Mouse (Mus musculus): ENCODE measurements around the gene Coa7. TPM values are rescaled to one million over a fixed set of nuclear protein-coding genes. Genes with fewer than 3 reads are reported as not detected.

Coa7 gene
- polyA plus RNA-seq, 1 experiment from 2014 or later: 53.6 TPM

DNA sequence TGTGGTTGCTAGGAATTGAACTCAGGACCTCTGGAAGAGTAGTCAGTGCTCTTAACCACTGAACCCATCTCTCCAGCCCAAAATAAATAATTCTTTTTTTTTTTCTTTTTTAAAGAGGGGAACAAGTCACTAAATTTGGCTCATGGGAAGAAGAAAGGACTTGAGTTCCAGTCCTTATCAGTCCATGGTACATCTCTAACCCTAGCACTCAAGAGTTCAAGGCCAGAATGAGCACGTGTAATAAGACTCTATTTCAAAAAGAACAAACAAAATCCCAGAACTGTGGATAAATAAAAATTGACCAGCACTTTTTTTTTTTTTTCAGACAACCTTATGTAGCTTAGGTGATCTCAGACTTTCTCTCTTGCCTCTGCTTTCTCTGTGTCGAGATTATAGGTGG, 8.8 kb downstream of the Coa7 start:
- ATAC-seq (replicated peaks; ENCODE audit: extremely low read depth, insufficient read depth, low FRiP score): no peak
- WGBS: 59% methylated on average over 2 of the region's 2 CpGs
- H3K4me1 ChIP-seq (ENCODE audit: control insufficient read depth, insufficient read depth, low read length): peaks cover 2% of the 10 kb centered on the region; the same call in 1 of the 2 replicates
- no peaks in the 10 kb centered on the region for H3K27me3 ChIP-seq (ENCODE audit: control insufficient read depth, insufficient read depth, low read length)
- peaks cover 34% of the 10 kb centered on the region for H3K36me3 ChIP-seq (ENCODE audit: control insufficient read depth, insufficient read depth)
- no peak overlapping the region for H3K4me3 ChIP-seq (ENCODE audit: low read length)
- H3K4me2 ChIP-seq (ENCODE audit: low read depth, low read length): no peak overlapping the region
- H3K27ac ChIP-seq (ENCODE audit: low read length): no peak overlapping the region
- no peaks in the 10 kb centered on the region for H3K9me3 ChIP-seq (replicated peaks; ENCODE audit: control insufficient read depth, low read length)
- H3K9ac ChIP-seq (ENCODE audit: low read length): no peak overlapping the region

DNA sequence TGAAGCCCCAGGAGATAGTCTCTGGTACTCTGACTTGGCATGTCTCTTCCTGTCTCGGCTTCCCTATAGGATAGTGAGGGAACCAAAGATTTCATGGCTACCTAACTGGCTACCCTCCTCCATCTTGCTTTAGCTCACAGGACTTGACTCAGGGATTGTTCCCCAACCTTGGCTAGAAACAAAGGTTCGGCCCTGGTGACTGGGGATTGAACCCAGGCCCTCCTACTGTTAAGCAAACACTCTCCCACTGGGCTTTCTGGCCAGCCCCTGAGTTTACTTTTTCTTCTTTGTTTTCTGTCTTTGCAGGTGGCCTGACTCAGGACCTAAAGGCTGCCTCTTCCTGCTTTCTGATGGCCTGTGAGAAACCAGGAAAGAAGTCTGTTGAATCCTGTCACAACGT, 9.9 kb downstream of the Coa7 start:
- Histone ChIP-seq H3K27me3 (ENCODE audit: control insufficient read depth, insufficient read depth, low read length) (no peaks in the 10 kb centered on the region), H3K36me3 (ENCODE audit: control insufficient read depth, insufficient read depth) (peaks cover 31% of the 10 kb centered on the region), H3K4me1 (ENCODE audit: control insufficient read depth, insufficient read depth, low read length) (no peaks in the 10 kb centered on the region), H3K9ac (ENCODE audit: low read length) (no peak overlapping the region), H3K4me3 (ENCODE audit: low read length) (no peak overlapping the region), H3K9me3 (replicated peaks; ENCODE audit: control insufficient read depth, low read length) (no peaks in the 10 kb centered on the region), H3K4me2 (ENCODE audit: low read depth, low read length) (no peak overlapping the region), H3K27ac (ENCODE audit: low read length) (no peak overlapping the region)
- WGBS: 52% methylated on average over 3 of the region's 3 CpGs
- no peak for ATAC-seq (replicated peaks; ENCODE audit: extremely low read depth, insufficient read depth, low FRiP score)

DNA sequence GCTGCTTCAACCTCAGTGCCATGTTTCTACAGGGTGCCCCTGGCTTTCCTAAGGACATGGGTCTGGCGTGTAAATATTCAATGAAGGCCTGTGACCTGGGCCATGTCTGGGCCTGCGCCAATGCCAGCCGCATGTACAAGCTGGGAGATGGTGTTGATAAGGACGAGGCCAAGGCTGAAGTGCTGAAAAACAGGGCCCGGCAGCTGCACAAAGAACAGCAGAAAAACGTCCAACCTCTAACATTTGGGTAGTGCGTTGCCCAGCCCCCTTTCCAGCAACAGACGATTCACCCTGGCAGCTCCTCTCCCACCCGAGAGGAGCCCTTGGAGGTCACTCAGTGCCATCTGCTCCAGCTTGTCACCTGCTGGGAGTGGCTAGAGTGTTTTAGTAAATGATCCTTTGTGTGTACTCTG, 10.4 kb downstream of the Coa7 start:
- no peak overlapping the region for H3K4me2 ChIP-seq (ENCODE audit: low read depth, low read length)
- WGBS: 55% methylated on average over 9 of the region's 9 CpGs
- peaks cover 27% of the 10 kb centered on the region for H3K36me3 ChIP-seq (ENCODE audit: control insufficient read depth, insufficient read depth)
- H3K4me1 ChIP-seq (ENCODE audit: control insufficient read depth, insufficient read depth, low read length): no peaks in the 10 kb centered on the region
- no peak for ATAC-seq (replicated peaks; ENCODE audit: extremely low read depth, insufficient read depth, low FRiP score)
- no peak overlapping the region for H3K4me3 ChIP-seq (ENCODE audit: low read length)
- H3K27me3 ChIP-seq (ENCODE audit: control insufficient read depth, insufficient read depth, low read length): no peaks in the 10 kb centered on the region
- H3K9ac ChIP-seq (ENCODE audit: low read length): no peak overlapping the region
- H3K27ac ChIP-seq (ENCODE audit: low read length): no peak overlapping the region
- no peaks in the 10 kb centered on the region for H3K9me3 ChIP-seq (replicated peaks; ENCODE audit: control insufficient read depth, low read length)

DNA sequence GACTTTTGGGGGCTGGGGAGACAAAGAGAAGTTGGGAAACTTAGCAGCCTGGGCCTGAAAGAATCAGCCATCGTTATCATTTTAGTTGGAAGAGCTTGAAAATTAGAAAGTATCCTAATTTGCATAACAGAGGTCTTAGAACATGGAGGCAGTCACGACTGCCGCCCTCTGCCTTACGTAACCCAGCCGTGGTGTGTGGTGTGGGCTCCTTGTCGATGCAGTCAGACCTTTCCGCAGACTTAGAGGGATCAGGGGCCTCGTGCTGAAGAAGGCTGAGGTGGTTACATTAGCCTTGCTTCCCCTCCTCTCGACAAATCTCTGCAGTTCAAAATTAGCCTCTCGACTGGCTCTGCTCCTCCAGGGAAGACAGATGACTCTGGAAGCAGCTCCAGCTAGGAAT, 10.9 kb downstream of the Coa7 start:
- no peak overlapping the region for H3K4me3 ChIP-seq (ENCODE audit: low read length)
- no peak overlapping the region for H3K9ac ChIP-seq (ENCODE audit: low read length)
- no peaks in the 10 kb centered on the region for H3K9me3 ChIP-seq (replicated peaks; ENCODE audit: control insufficient read depth, low read length)
- H3K27ac ChIP-seq (ENCODE audit: low read length): no peak overlapping the region
- H3K4me2 ChIP-seq (ENCODE audit: low read depth, low read length): no peak overlapping the region
- no peak for ATAC-seq (replicated peaks; ENCODE audit: extremely low read depth, insufficient read depth, low FRiP score)
- no peaks in the 10 kb centered on the region for H3K4me1 ChIP-seq (ENCODE audit: control insufficient read depth, insufficient read depth, low read length)
- WGBS: 60% methylated on average over 10 of the region's 10 CpGs
- H3K27me3 ChIP-seq (ENCODE audit: control insufficient read depth, insufficient read depth, low read length): no peaks in the 10 kb centered on the region
- H3K36me3 ChIP-seq (ENCODE audit: control insufficient read depth, insufficient read depth): peaks cover 27% of the 10 kb centered on the region

DNA sequence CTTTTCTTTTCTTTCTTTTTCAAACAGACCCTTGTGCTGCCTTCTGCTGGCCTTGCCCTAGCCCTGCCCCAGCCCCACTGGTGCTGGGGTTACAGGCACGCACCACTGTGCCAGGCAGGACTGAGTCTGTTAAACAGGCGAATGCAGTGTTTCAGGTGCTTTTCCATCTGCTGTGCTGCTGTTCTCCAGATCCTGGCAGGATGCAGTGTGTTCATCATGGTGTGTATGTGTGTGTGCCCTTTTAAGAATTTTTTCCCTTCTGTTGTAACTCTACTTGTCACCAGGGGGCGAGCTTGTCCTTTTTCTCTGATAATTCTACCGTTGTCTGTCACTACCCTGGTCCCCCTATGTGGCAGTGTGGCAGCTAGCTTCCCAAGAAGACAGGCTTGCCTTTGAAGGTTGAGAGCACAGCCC, 11.3 kb downstream of the Coa7 start:
- Histone ChIP-seq H3K9me3 (replicated peaks; ENCODE audit: control insufficient read depth, low read length) (no peaks in the 10 kb centered on the region), H3K36me3 (ENCODE audit: control insufficient read depth, insufficient read depth) (peaks cover 27% of the 10 kb centered on the region), H3K27me3 (ENCODE audit: control insufficient read depth, insufficient read depth, low read length) (no peaks in the 10 kb centered on the region), H3K4me2 (ENCODE audit: low read depth, low read length) (no peak overlapping the region), H3K9ac (ENCODE audit: low read length) (no peak overlapping the region), H3K27ac (ENCODE audit: low read length) (no peak overlapping the region), H3K4me3 (ENCODE audit: low read length) (no peak overlapping the region), H3K4me1 (ENCODE audit: control insufficient read depth, insufficient read depth, low read length) (0 out of 2 replicates have a peak, but pooled peaks cover under 1% of the 10 kb centered on the region)
- 28% methylated on average over 4 of the region's 4 CpGs for WGBS
- ATAC-seq (replicated peaks; ENCODE audit: extremely low read depth, insufficient read depth, low FRiP score): peak; percentile 66

- no peak for ATAC-seq (replicated peaks; ENCODE audit: extremely low read depth, insufficient read depth, low FRiP score)
- H3K9ac ChIP-seq (ENCODE audit: low read length): no peak overlapping the region
- 49% methylated on average over 7 of the region's 7 CpGs for WGBS
- peak overlapping the region; percentile 57 for H3K27ac ChIP-seq (ENCODE audit: low read length)
- H3K4me3 ChIP-seq (ENCODE audit: low read length): no peak overlapping the region
- H3K4me1 ChIP-seq (ENCODE audit: control insufficient read depth, insufficient read depth, low read length): peaks cover 15% of the 10 kb centered on the region
- no peaks in the 10 kb centered on the region for H3K27me3 ChIP-seq (ENCODE audit: control insufficient read depth, insufficient read depth, low read length)
- H3K4me2 ChIP-seq (ENCODE audit: low read depth, low read length): no peak overlapping the region
- no peaks in the 10 kb centered on the region for H3K9me3 ChIP-seq (replicated peaks; ENCODE audit: control insufficient read depth, low read length)
- H3K36me3 ChIP-seq (ENCODE audit: control insufficient read depth, insufficient read depth): peaks cover 2% of the 10 kb centered on the region; the same call in 1 of the 2 replicates
These were observed 16.7 kb downstream of the Coa7 start for GRCm38 (mm10) chr4:108344631-108345083.

DNA sequence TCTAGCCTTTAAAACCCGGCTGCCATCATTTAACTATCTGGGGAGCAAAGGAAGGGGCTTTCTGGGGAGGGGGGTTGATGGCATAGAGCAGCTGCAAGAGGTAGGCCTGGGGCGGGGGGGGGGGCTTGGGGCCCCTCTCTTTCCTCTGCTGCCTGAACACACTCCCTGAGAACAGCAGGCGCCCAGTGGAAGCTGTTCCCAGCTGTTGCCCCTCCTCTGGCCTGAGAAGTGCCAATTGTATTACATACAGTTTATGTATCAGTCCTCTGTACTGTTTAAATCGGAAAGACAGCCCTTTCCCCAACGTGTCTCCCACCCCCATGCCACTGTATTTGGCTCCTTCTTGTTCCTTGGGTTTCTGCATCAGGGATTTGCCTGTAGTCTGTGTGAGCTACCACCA, 17.9 kb downstream of the Coa7 start:
- H3K36me3 ChIP-seq (ENCODE audit: control insufficient read depth, insufficient read depth): no peaks in the 10 kb centered on the region
- H3K4me2 ChIP-seq (ENCODE audit: low read depth, low read length): no peak overlapping the region
- no peak overlapping the region for H3K27ac ChIP-seq (ENCODE audit: low read length)
- H3K9me3 ChIP-seq (replicated peaks; ENCODE audit: control insufficient read depth, low read length): no peaks in the 10 kb centered on the region
- no peaks in the 10 kb centered on the region for H3K27me3 ChIP-seq (ENCODE audit: control insufficient read depth, insufficient read depth, low read length)
- ATAC-seq (replicated peaks; ENCODE audit: extremely low read depth, insufficient read depth, low FRiP score): no peak
- H3K9ac ChIP-seq (ENCODE audit: low read length): no peak overlapping the region
- 55% methylated on average over 5 of the region's 5 CpGs for WGBS
- H3K4me1 ChIP-seq (ENCODE audit: control insufficient read depth, insufficient read depth, low read length): peaks cover 26% of the 10 kb centered on the region
- no peak overlapping the region for H3K4me3 ChIP-seq (ENCODE audit: low read length)

DNA sequence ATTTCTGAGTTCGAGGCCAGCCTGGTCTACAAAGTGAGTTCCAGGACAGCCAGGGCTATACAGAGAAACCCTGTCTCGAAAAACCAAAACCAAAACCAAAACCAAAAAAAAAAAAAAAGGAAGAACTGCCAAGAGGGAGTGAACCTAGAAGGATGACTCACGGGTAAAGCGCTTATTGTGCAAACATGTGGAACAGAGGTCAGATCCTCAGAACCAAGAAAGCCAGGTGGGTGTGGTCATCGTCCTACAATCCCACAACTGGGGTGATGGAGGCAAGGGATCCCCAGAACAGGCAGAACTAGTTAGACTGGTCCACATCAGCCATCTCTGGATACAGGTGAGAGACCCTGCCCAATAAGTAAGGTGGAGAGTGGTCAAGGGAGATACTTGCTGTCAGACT, 19.2 kb downstream of the Coa7 start:
- Histone ChIP-seq H3K4me3 (ENCODE audit: low read length) (no peak overlapping the region), H3K9ac (ENCODE audit: low read length) (no peak overlapping the region), H3K27ac (ENCODE audit: low read length) (no peak overlapping the region), H3K36me3 (ENCODE audit: control insufficient read depth, insufficient read depth) (no peaks in the 10 kb centered on the region), H3K4me1 (ENCODE audit: control insufficient read depth, insufficient read depth, low read length) (peaks cover 33% of the 10 kb centered on the region), H3K4me2 (ENCODE audit: low read depth, low read length) (no peak overlapping the region), H3K27me3 (ENCODE audit: control insufficient read depth, insufficient read depth, low read length) (no peaks in the 10 kb centered on the region), H3K9me3 (replicated peaks; ENCODE audit: control insufficient read depth, low read length) (no peaks in the 10 kb centered on the region)
- ATAC-seq (replicated peaks; ENCODE audit: extremely low read depth, insufficient read depth, low FRiP score): no peak
- WGBS: 78% methylated on average over 5 of the region's 5 CpGs

GRCm38 (mm10) chr4:108348256-108348875, 20.4 kb downstream of the Coa7 start:
- Histone ChIP-seq H3K36me3 (ENCODE audit: control insufficient read depth, insufficient read depth) (no peaks in the 10 kb centered on the region), H3K4me1 (ENCODE audit: control insufficient read depth, insufficient read depth, low read length) (peaks cover 33% of the 10 kb centered on the region), H3K27me3 (ENCODE audit: control insufficient read depth, insufficient read depth, low read length) (no peaks in the 10 kb centered on the region), H3K4me2 (ENCODE audit: low read depth, low read length) (no peak overlapping the region), H3K27ac (ENCODE audit: low read length) (peak overlapping the region; percentile 49), H3K9me3 (replicated peaks; ENCODE audit: control insufficient read depth, low read length) (no peaks in the 10 kb centered on the region), H3K9ac (ENCODE audit: low read length) (peak overlapping the region; percentile 26; the same call in 1 of the 2 replicates), H3K4me3 (ENCODE audit: low read length) (no peak overlapping the region)
- 22% methylated on average over 5 of the region's 5 CpGs for WGBS
- ATAC-seq (replicated peaks; ENCODE audit: extremely low read depth, insufficient read depth, low FRiP score): no peak; the same call in 1 of the 2 replicates

All from heart, embryonic 16.5 days (tissue).